In the genomic region with DNA sequence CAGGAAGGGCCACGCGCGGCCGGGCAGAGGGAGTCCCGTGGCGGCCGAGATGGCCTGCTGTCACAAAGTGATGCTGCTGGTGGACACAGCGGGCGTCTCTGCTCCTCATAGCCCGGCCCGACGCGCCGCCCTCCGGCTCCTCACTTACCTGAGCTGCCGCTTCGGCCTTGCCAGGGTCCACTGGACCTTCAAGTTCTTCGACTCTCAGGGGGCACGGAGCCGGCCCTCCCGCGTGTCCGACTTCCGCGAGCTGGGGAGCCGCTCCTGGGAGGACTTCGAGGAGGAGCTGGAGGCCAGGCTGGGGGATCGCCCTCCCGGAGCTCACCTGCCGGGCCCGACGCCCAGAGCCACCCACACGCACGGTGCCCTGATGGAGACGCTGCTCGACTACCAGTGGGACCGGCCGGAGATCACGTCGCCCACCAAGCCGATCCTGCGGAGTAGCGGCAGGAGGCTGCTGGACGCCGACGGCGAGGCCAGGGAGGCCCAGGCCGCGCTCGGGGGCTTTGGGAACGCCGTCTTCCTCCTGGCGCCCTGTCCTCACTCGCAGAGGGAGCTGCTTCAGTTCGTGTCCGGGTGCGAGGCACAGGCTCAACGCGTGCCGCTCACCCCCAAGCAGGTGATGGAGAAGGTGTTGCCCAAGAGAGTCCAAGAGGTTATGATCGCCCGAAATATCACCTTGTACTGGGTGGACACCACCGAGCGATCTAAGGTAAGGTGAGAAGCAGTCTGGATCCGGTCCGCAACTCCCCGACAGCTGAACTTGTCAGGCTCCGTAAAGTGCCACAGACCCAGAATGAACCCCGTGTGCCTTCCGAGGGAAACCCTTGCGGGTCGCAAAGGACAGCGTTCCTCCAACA, we compare ENCODE assay signal across 8 mouse cellular contexts. TPM values are rescaled to one million over a fixed set of nuclear protein-coding genes. Genes with fewer than 3 reads are reported as not detected.
A peak's percentile ranks its signal among the peaks of the same experiment; 100 is the strongest.
DNase-seq lines count a peak whose midpoint lies in the region; ATAC-seq and TF ChIP-seq lines count a peak whose summit lies in the region.

No protein-coding gene starts in this region.

- WGBS in midbrain, postnatal 0 days: under 1% methylated on average over 73 of the region's 73 CpGs

- no peaks in the 10 kb centered on the region for H3K9me3 ChIP-seq in midbrain, postnatal 0 days (ENCODE audit: low read length)

- no peak overlapping the region for H3K27ac ChIP-seq in midbrain, postnatal 0 days (ENCODE audit: low read depth, low read length)

- peak overlapping the region; percentile 62 for H3K4me3 ChIP-seq in midbrain, postnatal 0 days (ENCODE audit: low read depth, low read length)

- no peaks in the 10 kb centered on the region for H3K36me3 ChIP-seq in midbrain, postnatal 0 days (ENCODE audit: insufficient read depth, low read length)

- H3K4me2 ChIP-seq in midbrain, postnatal 0 days (ENCODE audit: low read depth, low read length, poor library complexity, severe bottlenecking): peak overlapping the region; percentile 100

- peak overlapping the region; percentile 46; the same call in 1 of the 2 replicates for H3K9ac ChIP-seq in midbrain, postnatal 0 days (replicated peaks; ENCODE audit: low read length, poor library complexity, severe bottlenecking)

- no peak for TF ChIP-seq CTCF in midbrain, postnatal 0 days (IDR thresholded peaks at IDR 0.05)

- DNase-seq in gastrocnemius, postnatal 10 days: peak; percentile 20
- no peak for DNase-seq in gastrocnemius, adult 18-20 months (ENCODE audit: low spot score)
- DNase-seq in 3T3-L1 (ENCODE audit: low read depth, low spot score): peak; percentile 5
- DNase-seq in embryo, embryonic 11 days: peak; percentile 32
- DNase-seq in midbrain, postnatal 0 days (ENCODE audit: low spot score): no peak
- no peak for DNase-seq in frontal cortex, postnatal 10 days (ENCODE audit: low spot score in 2 of 2)

- no peaks in the 10 kb centered on the region for H3K27me3 ChIP-seq in midbrain, postnatal 0 days (ENCODE audit: insufficient read depth, low read length)

- ATAC-seq in inflammation-experienced regulatory T-cells, adult 6 months: peak; percentile 2
- ATAC-seq in midbrain, postnatal 0 days (ENCODE audit: low FRiP score): peak; percentile 33; the same call in 1 of the 2 replicates
- ATAC-seq in monocyte, adult 5-6 weeks (replicated peaks; ENCODE audit: insufficient number of reproducible peaks, low FRiP score, low TSS enrichment, poor library complexity, severe bottlenecking): no peak

- 0 out of 2 replicates have a peak, but pooled peaks cover 8% of the 10 kb centered on the region for H3K4me1 ChIP-seq in midbrain, postnatal 0 days (ENCODE audit: insufficient read depth, low read length)

RNA-seq across cellular contexts. Expression of gene Ticrr, which starts 0.5 kb away (rescaled TPM):
- 1 to 10 TPM; 1.3 to 2.1 TPM for total RNA-seq in gastrocnemius, postnatal 10 days (2021)
- total RNA-seq in gastrocnemius, adult 18-20 months (2021): not detected
- polyA plus RNA-seq in inflammation-experienced regulatory T-cells, adult 6 months (2017; shearing (Covaris generic)): 1 to 10 TPM in 2 of 3 experiments, under 1 TPM in 1; 0.95 to 3.8 (median 1.3) TPM
- 1.2 and 3.4 TPM in 2 replicates for total RNA-seq in midbrain, postnatal 0 days (2014; rRNA removed)
- 0.85 and 1.0 TPM in 2 replicates for polyA plus RNA-seq in midbrain, postnatal 0 days (2015; fragmentation: Nextera tagmentation; extraction: Ambion mirVana)
- 0.29 to 1.5 TPM (median 0.75 TPM) in 3 replicates for total RNA-seq in monocyte, adult 5-6 weeks (2017)

RNA-seq across cellular contexts. Expression of gene Rhcg, which starts 43.1 kb away (rescaled TPM):
- total RNA-seq in gastrocnemius, postnatal 10 days (2021): not detected
- not detected for total RNA-seq in gastrocnemius, adult 18-20 months (2021)
- not detected for polyA plus RNA-seq in inflammation-experienced regulatory T-cells, adult 6 months (2017; shearing (Covaris generic))
- 2.2 and 2.6 TPM in 2 replicates for total RNA-seq in midbrain, postnatal 0 days (2014; rRNA removed)
- 4.3 and 4.8 TPM in 2 replicates for polyA plus RNA-seq in midbrain, postnatal 0 days (2015; fragmentation: Nextera tagmentation; extraction: Ambion mirVana)
- total RNA-seq in monocyte, adult 5-6 weeks (2017): not detected in 3 replicates

RNA-seq across cellular contexts. Expression of gene Kif7, which starts 55.0 kb away (rescaled TPM):
- total RNA-seq in gastrocnemius, postnatal 10 days (2021): 1 to 10 TPM; 2.7 to 3.6 TPM
- under 1 TPM; 0.27 to 0.40 TPM for total RNA-seq in gastrocnemius, adult 18-20 months (2021)
- under 1 TPM; 0.20 to 0.55 (median 0.31) TPM for polyA plus RNA-seq in inflammation-experienced regulatory T-cells, adult 6 months (2017; shearing (Covaris generic))
- 5.5 and 5.6 TPM in 2 replicates for total RNA-seq in midbrain, postnatal 0 days (2014; rRNA removed)
- 1.5 and 1.7 TPM in 2 replicates for polyA plus RNA-seq in midbrain, postnatal 0 days (2015; fragmentation: Nextera tagmentation; extraction: Ambion mirVana)
- 0.19 TPM in 1 of 3 replicates, not detected in the others for total RNA-seq in monocyte, adult 5-6 weeks (2017)

Comparison
In these comparisons a context has a peak if more than half of its experiments do, and no peak if none do; other contexts are left out.
1. DNase-seq: peak in gastrocnemius, postnatal 10 days (single experiment), 3T3-L1 (single experiment) and embryo, embryonic 11 days (single experiment); none in gastrocnemius, adult 18-20 months (single experiment), midbrain, postnatal 0 days (single experiment) and frontal cortex, postnatal 10 days (0 of 2).